Mouse (Mus musculus): ENCODE measurements around the gene Myh2.

Myh2 gene

GRCm38 (mm10) chr11:67237481-67238079 lies 66.8 kb downstream of the Myh2 start, which contains the start of gene Myh4:
TSS of gene Myh4 (plus strand) at chr11:67238029.
- DNase-seq (ENCODE audit: low spot score) = no peak

DNA sequence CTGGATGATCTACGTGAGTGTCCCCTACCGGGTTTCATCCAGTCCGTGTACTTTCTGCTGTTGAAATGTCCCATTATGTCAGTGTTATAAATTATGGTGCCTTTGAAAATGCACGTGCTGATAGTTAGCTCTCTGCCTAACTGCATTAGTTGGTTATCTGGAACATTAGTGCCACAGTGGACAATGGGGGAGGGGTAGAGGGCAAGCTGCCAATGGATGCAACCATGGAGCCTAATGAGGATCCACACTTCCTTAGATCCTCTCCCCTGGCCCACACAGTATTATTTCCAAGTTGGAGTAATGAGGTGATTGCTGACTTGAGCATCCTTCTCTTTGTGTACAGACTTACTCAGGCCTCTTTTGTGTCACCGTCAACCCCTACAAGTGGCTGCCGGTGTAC lies 70.2 kb downstream of the Myh2 start:
- no peak for DNase-seq (ENCODE audit: low spot score)

All from spleen, adult 12 weeks (tissue).